Mouse (Mus musculus): Measurements from ENCODE around the gene AC124108.1.

Gene AC124108.1

DNA sequence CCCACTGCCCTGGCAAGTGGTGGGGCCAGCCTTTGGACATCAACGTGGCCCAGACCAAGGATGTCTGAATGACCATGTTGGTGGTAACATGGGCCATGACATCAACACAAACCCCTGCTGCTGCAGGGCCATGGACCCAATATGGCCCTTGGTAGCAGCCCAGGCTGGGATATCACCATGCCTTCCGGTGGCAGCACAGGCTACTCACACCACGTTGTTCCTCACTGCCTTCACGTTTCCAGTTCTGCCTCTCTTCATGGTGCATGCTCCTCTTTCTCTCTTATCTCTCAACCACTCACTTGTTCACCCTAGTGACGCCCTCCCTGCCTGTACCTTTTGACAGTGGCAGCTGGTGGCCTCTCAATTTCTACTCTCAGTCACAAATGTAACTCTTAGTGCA, 53.8 kb downstream of the AC124108.1 start:
- DNase-seq (ENCODE audit: low spot score in 2 of 2), result no peak

DNA sequence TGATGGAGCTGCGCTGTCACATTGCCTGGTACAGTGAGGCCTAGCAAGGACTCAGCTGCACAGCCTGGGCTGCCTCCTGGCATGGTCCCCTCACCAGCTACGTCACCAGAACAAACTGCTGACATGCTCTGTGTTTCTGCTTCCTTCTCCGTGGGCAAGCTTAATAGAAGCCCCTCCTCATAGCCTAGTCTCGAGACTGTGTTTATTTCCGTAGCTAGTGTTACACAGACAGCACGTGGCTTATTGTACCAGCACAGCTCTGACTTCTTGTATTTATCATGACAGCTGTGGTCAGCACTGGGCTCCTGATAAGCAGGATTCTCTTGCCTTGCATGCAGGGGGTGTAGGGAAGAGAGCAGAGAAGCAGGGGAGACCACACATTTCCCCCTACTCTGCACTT, 54.9 kb downstream of the AC124108.1 start:
- no peak for DNase-seq (ENCODE audit: low spot score in 2 of 2)

DNA sequence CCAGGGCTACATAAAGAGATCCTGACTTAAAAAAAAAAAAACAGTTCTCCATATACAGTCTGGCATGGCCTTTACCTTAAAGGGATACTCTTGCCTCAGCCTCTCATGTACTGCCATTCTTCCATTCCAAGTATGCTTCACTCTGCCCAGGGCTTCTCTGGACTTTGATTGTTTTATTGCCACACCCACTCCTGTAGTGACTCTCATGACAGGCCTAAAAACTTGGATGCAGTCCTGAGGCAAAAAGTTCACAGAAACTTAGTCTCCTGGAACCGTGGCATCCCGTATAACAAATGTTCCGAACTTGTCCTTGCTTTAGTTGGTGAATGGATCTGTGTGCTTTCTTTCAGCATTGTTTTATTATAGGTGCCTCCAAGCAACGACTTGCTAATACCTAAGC, 55.4 kb downstream of the AC124108.1 start:
- DNase-seq (ENCODE audit: low spot score in 2 of 2), result no peak

DNA sequence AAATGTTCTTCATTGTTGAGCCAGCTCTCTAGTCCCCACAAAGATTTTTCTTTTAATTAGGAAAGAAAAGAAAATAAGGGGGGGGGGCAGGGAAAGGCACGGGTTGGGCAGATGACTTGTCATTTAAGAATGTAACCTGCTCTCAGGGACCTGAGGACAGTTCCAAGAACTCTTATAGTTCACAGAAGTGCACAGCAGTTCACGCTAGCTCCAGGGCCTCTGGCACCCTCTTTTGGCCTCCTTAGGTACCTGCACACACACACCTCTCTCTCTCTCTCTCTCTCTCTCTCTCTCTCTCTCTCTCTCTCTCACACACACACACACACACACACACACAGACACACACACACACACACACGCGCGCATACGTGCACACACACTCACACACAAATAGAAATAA, 63.2 kb downstream of the AC124108.1 start:
- no peak for DNase-seq (ENCODE audit: low spot score in 2 of 2)
